Mouse (Mus musculus) cortical plate, adult 2 months (tissue): Measurements from ENCODE around the gene Acsl1. TPM values are rescaled to one million over a fixed set of nuclear protein-coding genes. Genes with fewer than 3 reads are reported as not detected.

Experiments used
- H3K27ac ChIP-seq: fragments of 200-500 bp; 2 replicates; pipeline ENCODE4 v1.5.1; 2012; ENCODE audit warnings: low read length, control low read depth, inconsistent platforms; ENCODE audit not compliant: insufficient read depth
- H3K4me1 ChIP-seq: fragments of 200-500 bp; 2 replicates; pipeline ENCODE4 v1.6.1; 2011; ENCODE audit warnings: low read length; ENCODE audit not compliant: control insufficient read depth, insufficient read depth
- H3K4me3 ChIP-seq: fragments of 200-500 bp; 2 replicates; pipeline ENCODE4 v1.5.1; 2011; ENCODE audit warnings: mild to moderate bottlenecking, low read length, control low read depth; ENCODE audit not compliant: insufficient read depth
- CTCF ChIP-seq: fragments of 200-500 bp; IDR thresholded peaks from 2 replicates; pipeline ENCODE4 v1.5.1; 2011; ENCODE audit warnings: mild to moderate bottlenecking, control low read depth, low read length; ENCODE audit not compliant: insufficient read depth; ENCODE audit errors: extremely low read depth
- POLR2A ChIP-seq: fragments of 200-500 bp; IDR thresholded peaks from 2 replicates; pipeline ENCODE4 v1.6.1; 2011; ENCODE audit warnings: mild to moderate bottlenecking, low read length, control low read depth; ENCODE audit not compliant: insufficient read depth; ENCODE audit errors: extremely low read depth
- polyA plus RNA-seq: library from polyadenylated mRNA; depleted of rRNA; stranded (reverse); fragments of >200 nt; gene quantifications from 2 replicates; pipeline ENCODE4 v1.2.3, GENCODE M21; 2012

Gene Acsl1
- polyA plus RNA-seq, 1 experiment, result 49.4 TPM

DNA sequence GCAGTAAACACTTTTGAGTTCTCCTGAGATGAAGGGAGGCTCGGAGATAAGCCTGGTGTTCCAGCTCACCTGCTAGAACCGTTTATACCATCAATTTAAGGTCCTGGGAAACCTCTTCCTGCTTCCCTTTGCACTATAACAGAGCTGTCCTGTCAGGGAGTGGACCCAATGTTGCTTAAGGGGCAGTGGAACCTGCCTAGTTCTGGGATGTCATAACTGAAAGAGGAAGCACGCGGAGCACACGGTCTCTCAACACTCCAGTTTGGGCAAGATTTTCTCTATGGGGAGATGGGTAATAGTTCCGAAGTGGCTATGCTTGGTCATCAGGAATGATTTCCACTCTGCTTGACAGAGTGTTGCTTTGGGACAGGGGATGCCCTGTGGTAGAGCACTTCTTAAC is 49.8 kb downstream of the Acsl1 start:
- no peaks in the 10 kb centered on the region for H3K4me1 ChIP-seq
- TF ChIP-seq POLR2A (no peak), CTCF (no peak)
- no peak overlapping the region for H3K27ac ChIP-seq
- no peak overlapping the region for H3K4me3 ChIP-seq

DNA sequence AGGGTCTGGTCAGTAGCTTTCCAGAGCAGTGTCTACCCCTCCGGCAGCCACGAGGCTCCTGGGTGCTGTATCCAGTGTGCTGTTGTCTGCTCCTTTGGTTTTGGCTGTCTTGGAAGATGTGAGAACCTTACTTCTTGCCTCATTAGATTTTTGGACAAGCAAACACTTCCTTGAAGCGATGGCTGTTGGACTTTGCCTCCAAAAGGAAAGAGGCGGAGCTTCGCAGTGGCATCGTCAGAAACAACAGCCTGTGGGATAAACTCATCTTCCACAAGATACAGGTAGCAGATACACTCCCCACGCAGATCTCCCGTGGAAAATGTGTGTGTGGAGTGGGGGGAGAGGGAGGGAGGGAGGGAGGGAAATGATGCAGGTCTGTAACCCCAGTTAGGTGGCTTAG is 55.3 kb downstream of the Acsl1 start:
- no peak overlapping the region for H3K27ac ChIP-seq
- no peak overlapping the region for H3K4me3 ChIP-seq
- TF ChIP-seq CTCF (no peak), POLR2A (no peak)
- H3K4me1 ChIP-seq, result no peaks in the 10 kb centered on the region

DNA sequence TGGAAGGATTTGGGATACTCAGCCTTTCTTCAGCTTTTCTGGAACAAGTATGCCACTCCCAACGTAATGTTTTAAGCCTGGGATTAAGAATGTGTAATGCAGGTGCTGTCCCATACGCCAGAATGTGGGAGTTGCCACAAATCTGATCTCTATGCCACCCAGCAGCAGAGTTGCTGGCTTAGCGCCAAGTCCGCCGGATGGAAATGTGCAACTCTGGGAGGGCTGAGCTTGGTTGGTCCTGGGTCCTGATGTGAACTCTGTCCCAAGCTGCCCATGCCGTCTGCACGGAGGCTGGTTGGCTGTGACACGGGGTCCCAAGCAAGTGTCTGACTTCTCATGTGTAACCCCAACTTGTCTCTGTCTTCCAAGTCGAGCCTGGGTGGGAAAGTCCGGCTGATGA is 56.0 kb downstream of the Acsl1 start:
- H3K27ac ChIP-seq, result no peak overlapping the region
- no peak for TF ChIP-seq POLR2A
- TF ChIP-seq CTCF, result no peak
- no peaks in the 10 kb centered on the region for H3K4me1 ChIP-seq
- H3K4me3 ChIP-seq, result no peak overlapping the region

DNA sequence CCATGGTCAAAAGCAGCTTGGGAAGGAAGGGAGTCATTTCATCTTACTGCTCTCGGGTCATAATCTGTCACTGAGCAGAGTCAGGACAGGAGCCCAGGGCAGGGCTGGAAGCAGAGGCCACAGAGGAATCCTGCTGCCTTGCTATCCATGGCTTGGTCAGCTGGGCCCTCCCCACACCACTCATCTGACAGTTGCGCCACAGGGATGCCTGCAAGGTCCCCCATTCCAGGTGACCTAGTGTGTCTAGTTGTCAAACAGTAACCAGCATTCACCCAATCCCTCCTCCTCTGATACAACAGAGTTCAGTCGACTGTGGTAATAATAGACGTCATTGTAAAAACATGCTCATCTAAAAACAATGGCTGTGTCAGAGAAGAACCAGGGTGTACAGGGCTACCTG is 58.7 kb downstream of the Acsl1 start:
- no peak for TF ChIP-seq POLR2A
- TF ChIP-seq CTCF, result no peak
- Histone ChIP-seq H3K4me3 (no peak overlapping the region), H3K4me1 (no peaks in the 10 kb centered on the region), H3K27ac (no peak overlapping the region)

DNA sequence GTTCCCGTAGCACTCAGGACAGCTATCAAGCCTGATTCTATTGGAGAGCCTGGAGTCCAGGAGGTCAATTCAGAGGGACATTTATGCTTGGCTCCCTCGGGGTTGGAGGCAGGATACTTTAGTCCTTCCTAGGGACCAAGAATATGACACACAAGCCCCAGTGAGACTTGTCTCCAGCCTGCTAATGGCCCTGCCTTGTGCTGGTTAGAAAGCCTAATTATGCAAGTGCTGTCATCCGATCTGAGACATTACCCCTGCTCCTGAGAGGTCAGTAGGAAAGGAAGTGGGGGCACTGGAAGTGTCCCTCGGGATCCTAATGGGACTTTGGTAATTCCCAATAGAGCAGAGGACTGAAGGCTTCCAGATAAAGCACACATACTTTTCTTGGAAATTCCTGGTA is 59.7 kb downstream of the Acsl1 start:
- Histone ChIP-seq H3K27ac (no peak overlapping the region), H3K4me3 (no peak overlapping the region), H3K4me1 (no peaks in the 10 kb centered on the region)
- no peak for TF ChIP-seq CTCF
- no peak for TF ChIP-seq POLR2A

DNA sequence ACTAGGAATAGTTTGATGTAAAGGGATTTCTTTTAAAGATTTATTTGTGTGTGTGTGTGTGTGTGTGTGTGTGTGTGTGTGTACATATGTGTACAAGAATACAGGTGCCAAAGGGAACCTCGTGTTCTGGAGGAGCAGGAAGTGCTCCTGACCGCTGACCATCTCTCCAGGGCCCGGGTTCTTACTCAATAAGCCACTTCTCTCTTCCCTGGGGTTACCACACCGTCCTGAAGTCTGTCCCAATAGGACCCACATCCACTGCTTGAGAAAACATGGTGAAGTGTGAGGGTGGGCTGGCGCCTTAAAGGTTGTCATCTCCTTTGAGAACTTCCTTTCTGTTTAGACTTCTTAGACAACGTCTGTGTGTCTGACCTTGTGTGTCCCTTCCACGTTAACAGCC is 63.1 kb downstream of the Acsl1 start:
- TF ChIP-seq CTCF (no peak), POLR2A (no peak)
- Histone ChIP-seq H3K4me3 (no peak overlapping the region), H3K27ac (no peak overlapping the region), H3K4me1 (no peaks in the 10 kb centered on the region)

DNA sequence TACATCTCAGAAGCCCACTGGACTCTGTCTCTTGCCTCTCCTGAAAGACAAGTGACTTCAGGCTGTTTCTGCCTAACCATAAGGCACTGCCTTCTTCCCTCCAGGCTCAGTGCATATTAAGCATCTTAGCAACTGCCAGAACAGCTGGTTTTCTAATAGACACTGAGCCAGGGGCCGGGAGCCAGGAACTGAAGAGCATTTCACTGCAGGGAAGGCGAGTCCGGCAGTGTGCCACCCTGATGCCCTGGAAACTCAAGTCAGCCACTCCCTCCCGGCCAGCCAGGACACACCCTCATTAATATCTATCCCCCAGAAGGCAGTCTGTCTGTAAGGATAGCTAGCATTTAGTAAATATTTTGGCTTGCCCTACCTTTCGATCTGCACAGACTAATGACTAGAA is 68.9 kb downstream of the Acsl1 start:
- H3K4me3 ChIP-seq, result no peak overlapping the region
- TF ChIP-seq POLR2A, result no peak
- no peak for TF ChIP-seq CTCF
- H3K27ac ChIP-seq, result no peak overlapping the region
- no peaks in the 10 kb centered on the region for H3K4me1 ChIP-seq

DNA sequence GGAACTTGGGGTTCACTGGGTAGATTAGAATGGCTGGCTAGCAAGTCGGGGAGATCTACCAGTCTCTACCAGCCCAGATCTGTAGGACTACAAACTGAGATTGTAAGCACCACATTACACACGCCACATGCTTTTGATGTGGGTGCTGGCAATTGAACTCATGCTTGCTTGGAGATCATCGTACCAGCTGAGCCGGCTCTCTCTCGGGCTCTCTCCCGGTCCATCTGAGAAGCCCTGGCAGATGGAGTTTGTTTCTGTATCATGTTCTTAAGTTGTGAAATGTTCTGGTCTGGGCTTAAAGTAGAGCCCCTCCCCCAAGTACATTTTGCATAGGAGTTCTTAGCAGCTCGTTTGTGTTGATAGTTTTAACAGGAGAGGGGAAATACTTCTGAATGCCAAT is 72.4 kb downstream of the Acsl1 start:
- Histone ChIP-seq H3K4me1 (no peaks in the 10 kb centered on the region), H3K4me3 (no peak overlapping the region), H3K27ac (no peak overlapping the region)
- TF ChIP-seq CTCF (no peak), POLR2A (no peak)

DNA sequence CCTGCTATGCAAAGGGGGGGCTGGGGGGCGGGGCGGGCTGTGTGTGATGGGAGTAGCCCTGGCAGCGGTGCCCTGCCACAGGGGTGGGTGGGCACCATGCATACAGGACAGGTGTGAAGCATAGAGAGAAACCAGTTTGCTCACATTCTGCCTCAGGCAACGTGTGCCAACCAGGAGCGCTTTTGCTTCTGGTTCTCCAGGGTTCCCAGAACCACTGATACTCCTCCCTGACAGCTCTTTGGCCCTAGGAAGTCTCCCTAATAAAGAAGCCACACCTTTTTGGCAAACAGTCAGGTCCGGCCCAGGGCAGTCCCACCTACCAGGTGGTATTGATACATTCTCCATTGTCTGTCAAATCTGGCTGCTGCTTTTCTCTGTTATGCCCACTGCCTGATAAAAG is 72.8 kb downstream of the Acsl1 start:
- Histone ChIP-seq H3K27ac (no peak overlapping the region), H3K4me3 (no peak overlapping the region), H3K4me1 (no peaks in the 10 kb centered on the region)
- TF ChIP-seq CTCF (no peak), POLR2A (no peak)

DNA sequence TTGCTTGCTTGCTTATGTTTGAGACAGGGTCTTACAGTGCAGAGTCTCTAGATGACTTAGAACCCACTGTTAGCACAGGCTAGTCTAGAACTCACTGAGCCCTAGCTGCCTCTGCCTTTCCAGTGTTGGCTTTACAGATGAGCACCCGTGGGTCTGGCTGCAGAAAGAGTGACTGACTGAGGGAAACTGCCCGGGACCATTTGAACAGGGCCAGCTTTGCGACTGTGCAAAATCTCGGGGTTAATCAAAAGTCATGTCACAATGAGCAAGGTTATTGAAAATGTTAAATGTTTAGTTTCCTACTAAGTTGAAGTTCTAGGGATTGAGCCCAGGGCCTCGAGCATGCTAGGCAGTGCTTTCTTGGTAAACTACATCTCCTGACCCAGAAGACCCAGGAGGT is 75.0 kb downstream of the Acsl1 start:
- TF ChIP-seq POLR2A (no peak), CTCF (no peak)
- H3K4me3 ChIP-seq, result no peak overlapping the region
- H3K4me1 ChIP-seq, result no peaks in the 10 kb centered on the region
- H3K27ac ChIP-seq, result no peak overlapping the region
